Mouse (Mus musculus) kidney, postnatal 0 days (tissue): ENCODE data around the gene Trnau1ap. TPM values are rescaled to one million over a fixed set of nuclear protein-coding genes. Genes with fewer than 3 reads are reported as not detected.

ENCODE experiments used
- ATAC-seq: fragments of 200-750 bp; cut with Nextera tagmentation; replicated peaks from 2 replicates; pipeline ENCODE4 v1.8.0; 2017; ENCODE audit warnings: low read depth, moderate number of reproducible peaks, moderate TSS enrichment, moderate library complexity; ENCODE audit not compliant: low FRiP score
- DNase-seq: peaks from one replicate; pipeline ENCODE4 v3.0.0-alpha.2; 2016; ENCODE audit warnings: low spot score
- H3K27ac ChIP-seq: fragments of 300-500 bp; sonication (generic); 2 replicates; pipeline ENCODE4 v1.5.1; 2014; ENCODE audit warnings: mild to moderate bottlenecking
- H3K27me3 ChIP-seq: fragments of 300-500 bp; sonication (generic); 2 replicates; pipeline ENCODE4 v1.6.1; 2014; ENCODE audit warnings: low read length, mixed read lengths; ENCODE audit not compliant: insufficient read depth
- H3K36me3 ChIP-seq: fragments of 300-500 bp; sonication (generic); 2 replicates; pipeline ENCODE4 v1.6.1; 2014; ENCODE audit warnings: low read length, mixed read lengths; ENCODE audit not compliant: insufficient read depth
- H3K4me1 ChIP-seq: fragments of 300-500 bp; sonication (generic); replicated peaks from 2 replicates; pipeline ENCODE4 v1.6.1; 2014; ENCODE audit warnings: antibody characterized with exemption, low read length, mixed read lengths; ENCODE audit not compliant: insufficient read depth
- H3K4me2 ChIP-seq: fragments of 300-500 bp; sonication (generic); 2 replicates; pipeline ENCODE4 v1.6.1; 2014; ENCODE audit warnings: mild to moderate bottlenecking, low read length, moderate library complexity, mixed read lengths
- H3K4me3 ChIP-seq: fragments of 300-500 bp; sonication (generic); replicated peaks from 2 replicates; pipeline ENCODE4 v1.5.1; 2014; ENCODE audit warnings: low read depth, low read length
- H3K9ac ChIP-seq: fragments of 300-500 bp; sonication (generic); 2 replicates; pipeline ENCODE4 v1.6.1; 2014; ENCODE audit warnings: low read depth, low read length
- H3K9me3 ChIP-seq: fragments of 300-500 bp; sonication (generic); replicated peaks from 2 replicates; pipeline ENCODE4 v1.6.1; 2016; ENCODE audit warnings: low read length, inconsistent platforms, mixed read lengths
- CTCF ChIP-seq: IDR thresholded peaks from 2 replicates; pipeline ENCODE4 v1.5.1; 2016; ENCODE audit warnings: antibody characterized with exemption, low read depth, mild to moderate bottlenecking, moderate library complexity
- WGBS: fragments of 180-500 bp; shearing (Covaris S2); extraction: QIAGEN DNeasy Blood & Tissue Kit; methylation state at CpG from one replicate; pipeline ENCODE4 v1.1.7; 2014; 5-methylcytosine and 5-hydroxymethylcytosine counted together
- polyA plus RNA-seq: library from polyadenylated mRNA; unstranded; fragments of >200 nt; fragmentation: Nextera tagmentation; extraction: Ambion mirVana; gene quantifications from 2 replicates; pipeline ENCODE4 v1.2.1, GENCODE M21; 2015

Gene Trnau1ap
- polyA plus RNA-seq = 70.3 and 72.8 TPM in 2 replicates

GRCm38 (mm10) chr4:132329115-132329834 lies at the start of gene Trnau1ap:
Gene Trnau1ap (minus strand): TSS chr4:132329538.
- H3K9ac ChIP-seq = peak within 1 kb of the TSS; percentile 80
- under 1% methylated on average over 52 of the region's 52 CpGs for whole genome bisulfite sequencing
- H3K36me3 ChIP-seq = peaks cover 30% of the 10 kb centered on the region
- peak; percentile 95 for ATAC-seq
- H3K27ac ChIP-seq = peak within 1 kb of the TSS; percentile 91
- TF ChIP-seq CTCF = peak; percentile 44
- peak within 1 kb of the TSS; percentile 72 for H3K4me2 ChIP-seq
- H3K4me1 ChIP-seq = peaks cover 8% of the 10 kb centered on the region
- peak within 1 kb of the TSS; percentile 63 for H3K4me3 ChIP-seq
- H3K9me3 ChIP-seq = no peaks in the 10 kb centered on the region
- H3K27me3 ChIP-seq = no peaks in the 10 kb centered on the region
- peak; percentile 97 for DNase-seq

DNA sequence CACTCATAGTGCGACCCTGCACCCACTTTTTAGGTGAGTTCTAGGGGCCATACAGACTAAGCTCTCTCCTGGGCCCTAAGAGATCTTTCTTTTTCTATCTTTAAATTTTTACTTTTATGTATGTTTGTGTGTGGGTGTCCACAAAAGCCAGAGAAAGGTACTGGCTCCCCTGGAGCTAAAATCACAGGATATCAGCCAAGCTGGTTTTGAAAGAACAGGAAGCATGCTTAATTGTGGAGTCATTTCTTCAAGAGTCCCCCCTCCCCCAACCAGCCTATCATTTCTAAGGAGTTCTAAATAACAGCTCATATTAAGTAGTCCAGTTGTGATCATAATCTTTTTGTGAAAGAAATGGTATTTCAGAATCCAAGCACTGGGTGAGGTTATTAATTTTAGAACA lies 44.5 kb upstream of the Trnau1ap start:
- Histone ChIP-seq H3K27me3 (no peaks in the 10 kb centered on the region), H3K9me3 (no peaks in the 10 kb centered on the region), H3K4me1 (no peaks in the 10 kb centered on the region), H3K4me2 (no peak overlapping the region), H3K36me3 (peaks cover 41% of the 10 kb centered on the region; the same call in 1 of the 2 replicates), H3K9ac (no peak overlapping the region), H3K4me3 (no peak overlapping the region), H3K27ac (no peak overlapping the region)
- 96% methylated on average over 1 of the region's 1 CpGs for WGBS
- ATAC-seq (no peak), DNase-seq (no peak)
- TF ChIP-seq CTCF = no peak

DNA sequence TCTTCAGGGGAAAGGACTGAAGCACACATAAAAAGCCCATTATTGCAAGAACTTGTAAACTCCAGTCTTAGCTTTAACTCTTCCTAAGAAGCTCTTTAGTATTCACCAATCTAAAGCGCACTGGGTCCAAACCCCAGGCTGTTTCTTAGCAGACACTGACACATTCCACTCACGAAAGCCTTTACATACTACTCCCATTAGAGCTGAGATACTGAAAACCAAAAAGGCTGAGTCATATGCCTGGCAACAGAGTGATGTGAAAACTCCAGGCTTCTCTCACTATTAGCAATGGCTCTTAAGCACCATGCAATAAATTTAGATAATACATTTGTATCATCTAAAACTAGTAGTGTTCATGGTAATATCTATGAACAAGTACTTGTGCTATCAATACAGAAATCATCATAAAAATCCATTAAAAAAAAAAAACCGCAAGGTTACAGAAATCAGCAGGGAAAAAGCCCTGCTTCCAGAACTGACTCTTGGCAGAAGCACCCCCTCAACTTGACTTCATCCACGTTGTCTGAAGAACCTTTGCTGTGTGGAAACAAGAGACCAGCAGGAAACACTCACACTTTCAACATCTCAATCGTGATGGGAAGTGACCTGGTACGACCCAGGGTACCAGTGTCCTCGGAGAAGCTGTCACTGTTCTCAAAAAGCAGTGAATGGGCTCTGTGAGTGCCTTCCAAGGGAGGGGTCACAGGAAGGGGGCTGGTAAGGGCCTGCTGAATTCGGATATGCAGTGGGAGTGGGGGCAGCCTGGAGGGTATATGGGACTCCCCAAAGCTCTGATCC lies 40.8 kb upstream of the Trnau1ap start:
- H3K9ac ChIP-seq = no peak overlapping the region
- ATAC-seq = no peak
- H3K9me3 ChIP-seq = no peaks in the 10 kb centered on the region
- WGBS = 77% methylated on average over 8 of the region's 8 CpGs
- no peaks in the 10 kb centered on the region for H3K27me3 ChIP-seq
- no peak overlapping the region for H3K4me2 ChIP-seq
- DNase-seq = no peak
- H3K4me1 ChIP-seq = no peaks in the 10 kb centered on the region
- H3K27ac ChIP-seq = no peak overlapping the region
- peaks cover 48% of the 10 kb centered on the region for H3K36me3 ChIP-seq
- no peak overlapping the region for H3K4me3 ChIP-seq
- TF ChIP-seq CTCF = no peak

DNA sequence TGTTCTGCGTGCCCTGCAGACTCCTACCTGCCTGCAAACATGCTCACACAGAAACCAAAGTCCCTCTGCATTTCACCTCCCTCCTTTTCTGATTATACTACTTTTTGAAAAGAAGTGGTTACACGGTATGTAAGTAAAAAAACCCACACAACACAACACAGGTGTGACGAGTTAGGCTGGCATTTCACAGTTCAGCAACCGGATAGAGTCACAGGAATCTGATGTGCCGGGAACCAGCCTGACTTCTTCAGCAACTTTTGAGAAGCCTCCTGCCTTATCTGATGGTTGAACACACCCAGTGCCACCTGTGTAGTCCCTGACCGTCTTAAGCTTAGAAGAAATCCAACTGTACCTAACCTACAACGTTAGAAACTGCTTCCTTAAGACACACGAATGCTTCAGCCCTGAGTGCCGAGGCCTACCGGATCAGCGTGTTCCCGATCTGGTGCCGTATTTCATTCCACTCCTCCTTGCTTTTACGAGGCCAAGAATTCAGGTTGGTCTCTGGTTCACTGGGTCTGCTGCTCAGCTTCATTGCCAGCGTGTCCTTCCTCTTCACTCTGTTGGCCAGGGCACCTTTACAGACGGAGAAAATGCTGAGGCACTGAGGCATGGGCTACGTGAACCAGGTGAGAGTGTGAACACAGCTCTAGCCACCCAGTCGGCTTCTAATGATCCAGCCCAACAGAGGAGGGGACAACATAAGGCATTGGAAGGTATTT lies 38.3 kb upstream of the Trnau1ap start:
- Histone ChIP-seq H3K4me2 (no peak overlapping the region), H3K27ac (0 out of 2 replicates have a peak overlapping the region, but pooled peaks have one; percentile 3), H3K4me3 (no peak overlapping the region), H3K9ac (no peak overlapping the region), H3K27me3 (no peaks in the 10 kb centered on the region), H3K4me1 (no peaks in the 10 kb centered on the region), H3K36me3 (peaks cover 49% of the 10 kb centered on the region), H3K9me3 (no peaks in the 10 kb centered on the region)
- DNase-seq (peak; percentile 61), ATAC-seq (peak; percentile 63; the same call in 1 of the 2 replicates)
- WGBS = 45% methylated on average over 18 of the region's 18 CpGs
- TF ChIP-seq CTCF = no peak

DNA sequence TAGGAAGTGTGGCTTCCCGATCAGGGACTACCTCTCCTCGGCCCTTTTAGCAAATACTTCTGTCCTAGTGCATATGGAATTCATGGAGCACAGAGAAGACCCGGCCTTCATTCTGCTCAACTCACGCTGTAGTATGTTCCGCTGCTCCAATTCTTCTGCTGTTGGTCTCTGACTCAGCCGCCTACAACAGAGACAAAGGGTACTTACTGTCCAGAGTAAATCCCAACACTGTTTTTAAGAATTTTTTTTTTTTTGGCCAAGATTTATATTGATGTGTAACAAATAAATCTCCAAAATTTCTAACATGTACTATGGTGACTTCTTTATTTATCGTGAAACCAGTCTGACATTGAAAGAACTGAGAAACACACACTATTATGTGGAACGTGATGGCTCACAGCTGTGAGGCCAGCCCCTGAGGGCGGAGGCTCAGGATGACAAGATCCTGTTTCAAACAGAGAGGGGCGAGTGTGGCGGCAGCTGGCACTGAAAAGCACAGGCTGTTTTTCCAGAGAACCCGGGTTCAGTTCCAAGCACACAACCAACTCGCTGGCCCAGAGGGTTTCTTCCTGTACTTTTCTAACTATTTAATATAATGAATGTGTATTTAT lies 36.2 kb upstream of the Trnau1ap start:
- no peak for TF ChIP-seq CTCF
- H3K9ac ChIP-seq = no peak overlapping the region
- H3K4me3 ChIP-seq = no peak overlapping the region
- H3K9me3 ChIP-seq = no peaks in the 10 kb centered on the region
- ATAC-seq (no peak), DNase-seq (peak; percentile 55)
- 60% methylated on average over 13 of the region's 13 CpGs for WGBS
- no peak overlapping the region for H3K4me2 ChIP-seq
- H3K36me3 ChIP-seq = peaks cover 48% of the 10 kb centered on the region
- H3K27ac ChIP-seq = no peak overlapping the region
- no peaks in the 10 kb centered on the region for H3K4me1 ChIP-seq
- no peaks in the 10 kb centered on the region for H3K27me3 ChIP-seq

GRCm38 (mm10) chr4:132363487-132363886 lies 34.1 kb upstream of the Trnau1ap start:
- H3K4me3 ChIP-seq = no peak overlapping the region
- H3K4me2 ChIP-seq = no peak overlapping the region
- no peak for ATAC-seq
- no peak for DNase-seq
- no peaks in the 10 kb centered on the region for H3K4me1 ChIP-seq
- TF ChIP-seq CTCF = no peak
- no peaks in the 10 kb centered on the region for H3K9me3 ChIP-seq
- no peak overlapping the region for H3K9ac ChIP-seq
- H3K27ac ChIP-seq = no peak overlapping the region
- WGBS = 93% methylated on average over 11 of the region's 11 CpGs
- no peaks in the 10 kb centered on the region for H3K27me3 ChIP-seq
- H3K36me3 ChIP-seq = peaks cover 46% of the 10 kb centered on the region
